Mouse (Mus musculus): ENCODE measurements around the gene Sgsm1.

- TF ChIP-seq CTCF (IDR thresholded peaks at IDR 0.05; ENCODE audit: low read depth): no peak
- TF ChIP-seq EP300 (optimal IDR thresholded peaks at IDR 0.05): no peak
Observed at GRCm38 (mm10) chr5:113354311-113354710, 43.7 kb upstream of the Sgsm1 start.

Measured in stomach, postnatal 0 days (tissue).